Mouse (Mus musculus) liver, embryonic 14.5 days (tissue): Measurements from ENCODE around the gene Fgfr2. TPM values are rescaled to one million over a fixed set of nuclear protein-coding genes. Genes with fewer than 3 reads are reported as not detected.

Experiments
- ATAC-seq: fragments of 200-750 bp; cut with Nextera tagmentation; 2 replicates; pipeline ENCODE4 v1.8.0; 2017; ENCODE audit warnings: moderate number of reproducible peaks, mild to moderate bottlenecking, moderate library complexity; ENCODE audit not compliant: insufficient read depth
- DNase-seq, 3 experiments: peaks; one replicate each; pipeline ENCODE4 v3.0.0-alpha.2; 2012 to 2013; ENCODE audit warnings: low read depth in 3 of 3, low spot score in 3 of 3
- H3K27ac ChIP-seq: fragments of 300-500 bp; sonication (generic); 2 replicates; pipeline ENCODE4 v1.5.1; 2014; ENCODE audit warnings: moderate library complexity, mild to moderate bottlenecking, control low read depth, inconsistent platforms
- H3K27me3 ChIP-seq: fragments of 300-500 bp; sonication (generic); 2 replicates; pipeline ENCODE4 v1.6.1; 2014; ENCODE audit warnings: mild to moderate bottlenecking, low read length, moderate library complexity; ENCODE audit not compliant: control insufficient read depth, insufficient read depth
- H3K36me3 ChIP-seq: fragments of 300-500 bp; sonication (generic); replicated peaks from 2 replicates; pipeline ENCODE4 v1.6.1; 2014; ENCODE audit warnings: low read depth; ENCODE audit not compliant: control insufficient read depth, insufficient read depth
- H3K4me1 ChIP-seq, 2 experiments: fragments of 200-500 bp in 1 of 2; fragments of 300-500 bp in 1 of 2; sonication (generic) in 1 of 2; replicated peaks; 2 replicates each; pipeline ENCODE4 v1.6.1; 2012 to 2014; ENCODE audit warnings: antibody characterized with exemption in 1 of 2, inconsistent platforms in 1 of 2, low read length in 1 of 2; ENCODE audit not compliant: control insufficient read depth in 2 of 2, insufficient read depth in 2 of 2
- H3K4me2 ChIP-seq: fragments of 300-500 bp; sonication (generic); 2 replicates; pipeline ENCODE4 v1.6.1; 2014; ENCODE audit warnings: low read depth, mild to moderate bottlenecking, control low read depth, moderate library complexity
- H3K4me3 ChIP-seq, 2 experiments: fragments of 200-500 bp in 1 of 2; fragments of 300-500 bp in 1 of 2; sonication (generic) in 1 of 2; 2 replicates each; pipeline ENCODE4 v1.5.1; 2012 to 2014; ENCODE audit warnings: low read depth in 2 of 2, low read length in 2 of 2, mild to moderate bottlenecking in 2 of 2, control low read depth in 1 of 2, inconsistent platforms in 1 of 2, moderate library complexity in 1 of 2; ENCODE audit not compliant: insufficient read depth in 1 of 2
- H3K9ac ChIP-seq: fragments of 300-500 bp; sonication (generic); replicated peaks from 2 replicates; pipeline ENCODE4 v1.6.1; 2014; ENCODE audit warnings: mild to moderate bottlenecking, control low read depth, moderate library complexity
- H3K9me3 ChIP-seq: fragments of 300-500 bp; sonication (generic); 2 replicates; pipeline ENCODE4 v1.6.1; 2016; ENCODE audit warnings: low read length, mixed read lengths; ENCODE audit not compliant: control insufficient read depth
- CTCF ChIP-seq: IDR thresholded peaks from 2 replicates; pipeline ENCODE4 v1.5.1; 2016; ENCODE audit warnings: antibody characterized with exemption, low read depth, control low read depth
- EP300 ChIP-seq: IDR thresholded peaks from 2 replicates; pipeline ENCODE4 v1.6.1; 2016; ENCODE audit warnings: antibody characterized with exemption, low read depth
- WGBS: fragments of 180-500 bp; shearing (Covaris S2); extraction: QIAGEN DNeasy Blood & Tissue Kit; methylation state at CpG from one replicate; pipeline ENCODE4 v1.1.7; 2014; ENCODE audit not compliant: insufficient replicate concordance; 5-methylcytosine and 5-hydroxymethylcytosine counted together
- polyA plus RNA-seq, 2 experiments: library from polyadenylated mRNA; depleted of rRNA in 1 of 2; stranded (reverse) in 1 of 2; unstranded in 1 of 2; fragments of >200 nt; fragmentation: Nextera tagmentation in 1 of 2; extraction: Ambion mirVana in 1 of 2; gene quantifications; 2 replicates each; pipeline versions ENCODE4 v1.2.1 to v1.2.3; 2012 to 2014

Fgfr2 gene
- polyA plus RNA-seq, 2 experiments = 7.9 to 8.8 TPM

DNA sequence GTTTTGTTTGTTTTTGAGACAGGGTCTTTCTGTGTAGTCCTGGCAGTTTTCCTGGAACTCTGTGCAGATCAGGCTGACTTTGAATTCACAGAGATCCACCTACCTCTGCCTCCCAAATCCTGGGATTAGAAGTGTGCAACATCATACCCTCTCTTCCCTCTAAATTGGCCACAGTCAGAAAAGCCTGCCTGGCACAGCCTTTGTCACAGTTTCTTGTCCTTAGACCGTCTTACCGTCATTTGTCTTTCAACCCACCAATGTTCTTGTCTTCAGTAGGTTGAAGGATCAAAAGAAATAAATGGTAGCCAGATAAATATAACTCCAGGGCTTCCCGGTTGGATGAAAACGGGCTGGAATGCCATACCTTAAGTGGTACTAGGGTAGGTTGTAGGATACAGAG is 518.4 kb downstream of the Fgfr2 start:
- H3K27ac ChIP-seq = no peak overlapping the region
- no peak overlapping the region for H3K4me2 ChIP-seq
- WGBS = 67% methylated on average over 4 of the region's 4 CpGs
- no peak overlapping the region for H3K9ac ChIP-seq
- no peaks in the 10 kb centered on the region for H3K9me3 ChIP-seq
- H3K4me1 ChIP-seq = no peaks in the 10 kb centered on the region; a peak in 1 of 4 replicates
- no peak overlapping the region for H3K4me3 ChIP-seq
- ATAC-seq = no peak
- H3K36me3 ChIP-seq = no peaks in the 10 kb centered on the region
- no peak for TF ChIP-seq CTCF
- TF ChIP-seq EP300 = no peak
- DNase-seq = no peak
- H3K27me3 ChIP-seq = peaks cover 41% of the 10 kb centered on the region

DNA sequence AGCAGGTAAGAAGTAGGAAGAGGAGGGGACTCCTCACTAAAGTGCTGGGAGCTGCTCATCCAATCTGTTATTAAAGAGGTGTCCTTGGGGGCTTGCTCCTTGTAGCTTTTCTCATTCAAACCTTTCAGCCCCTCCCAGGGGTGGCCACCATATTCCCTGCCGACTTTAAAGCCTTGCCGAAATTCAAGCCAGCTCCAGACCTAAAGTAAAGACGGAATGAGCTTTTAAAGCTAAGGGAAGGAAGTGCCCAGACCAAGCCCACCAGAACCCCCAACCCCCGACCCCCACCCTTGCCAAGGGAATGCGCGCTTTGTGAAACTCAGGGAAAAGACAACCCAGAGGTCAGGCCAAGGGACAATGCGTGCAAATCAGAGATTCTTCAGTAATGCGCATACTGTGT is 522.2 kb downstream of the Fgfr2 start:
- peaks cover 77% of the 10 kb centered on the region for H3K27me3 ChIP-seq

DNA sequence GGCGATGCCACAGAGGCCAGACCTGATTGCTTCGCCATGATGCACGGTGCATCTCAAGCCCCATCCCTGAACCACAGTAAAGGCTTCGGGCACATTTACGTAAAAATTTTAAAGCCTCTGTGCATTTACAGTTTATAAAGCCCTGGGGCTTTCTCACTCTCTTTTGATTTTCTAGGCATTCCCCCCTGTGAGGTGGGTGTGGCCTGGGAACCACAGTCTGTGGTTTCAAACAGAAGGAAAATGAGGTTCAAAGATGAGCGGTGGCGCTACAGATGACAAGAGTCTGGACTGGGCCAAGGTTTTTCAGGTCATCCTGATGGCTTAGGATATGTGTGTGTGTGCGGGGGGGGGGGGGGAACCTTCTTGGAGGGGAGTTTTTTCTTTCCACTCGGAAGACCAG is 523.1 kb downstream of the Fgfr2 start:
- H3K9ac ChIP-seq = no peak overlapping the region
- ATAC-seq (no peak), DNase-seq (no peak)
- TF ChIP-seq EP300 (no peak), CTCF (no peak)
- H3K4me2 ChIP-seq = peak overlapping the region; percentile 16
- H3K27ac ChIP-seq = no peak overlapping the region
- WGBS = 2% methylated on average over 9 of the region's 9 CpGs
- no peak overlapping the region for H3K4me3 ChIP-seq
- peaks cover 78% of the 10 kb centered on the region for H3K27me3 ChIP-seq
- peaks cover under 1 to 12% of the 10 kb centered on the region in 2 experiments; a peak in 3 of 4 replicates for H3K4me1 ChIP-seq
- no peaks in the 10 kb centered on the region for H3K36me3 ChIP-seq
- no peaks in the 10 kb centered on the region for H3K9me3 ChIP-seq

More for the DNA sequence above, 522.2 kb downstream of the Fgfr2 start:
- H3K36me3 ChIP-seq = no peaks in the 10 kb centered on the region
- no peak overlapping the region for H3K4me2 ChIP-seq
- WGBS = 12% methylated on average over 8 of the region's 8 CpGs
- no peaks in the 10 kb centered on the region for H3K9me3 ChIP-seq
- H3K4me3 ChIP-seq = no peak overlapping the region
- no peak overlapping the region for H3K27ac ChIP-seq
- TF ChIP-seq EP300 (no peak), CTCF (no peak)
- DNase-seq (no peak), ATAC-seq (no peak)
- peaks cover 0 to 8% of the 10 kb centered on the region in 2 experiments; a peak in 3 of 4 replicates for H3K4me1 ChIP-seq
- no peak overlapping the region for H3K9ac ChIP-seq

DNA sequence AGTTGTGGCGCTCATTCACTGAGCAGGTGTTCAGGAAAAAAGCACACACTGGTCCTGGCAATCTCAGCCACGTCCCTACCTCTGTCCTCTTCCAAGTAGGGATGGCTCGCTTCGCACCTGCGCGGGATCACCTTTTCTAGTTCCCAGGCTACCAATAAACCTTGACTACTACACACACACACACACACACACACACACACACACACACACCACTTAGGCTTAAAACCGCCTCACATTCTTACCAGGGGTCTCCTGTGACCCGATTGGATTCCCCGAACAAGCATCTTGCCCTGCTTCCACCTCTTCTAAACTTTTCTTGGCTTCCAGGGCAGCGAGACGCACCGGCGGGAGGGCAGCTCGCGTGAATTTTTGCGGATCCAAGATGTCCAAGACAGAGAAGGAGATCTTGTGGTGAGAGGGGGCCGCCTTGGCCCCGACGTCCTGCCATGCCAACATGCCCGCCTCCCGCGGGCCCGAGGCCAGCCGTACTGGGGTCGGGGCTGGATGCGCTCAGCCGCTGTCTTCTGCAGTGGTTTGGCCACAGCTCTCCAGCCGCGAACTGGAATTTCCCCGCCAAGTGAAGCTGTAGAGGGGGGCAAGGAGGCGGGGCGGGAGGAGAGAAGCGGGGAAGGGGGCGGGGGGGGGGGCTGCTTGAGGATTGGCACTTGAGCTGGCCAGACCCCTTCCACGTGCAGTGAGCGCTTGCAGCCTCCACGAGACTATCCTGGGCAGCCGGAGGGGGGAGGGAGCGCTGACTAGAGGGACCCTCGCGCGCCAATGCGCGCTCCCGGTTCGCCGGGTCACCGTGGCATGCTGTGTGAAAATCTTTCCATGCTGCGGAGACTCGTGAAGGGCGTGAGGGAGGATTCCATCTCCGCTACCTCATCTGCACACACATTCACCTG is 523.8 kb downstream of the Fgfr2 start, which contains the start of gene Nkx1-2:
Nkx1-2 (minus strand) TSS at position 567 of the 905 bp plus-strand sequence.
- peaks cover 3 to 16% of the 10 kb centered on the region in 2 experiments; a peak in 3 of 4 replicates for H3K4me1 ChIP-seq
- no peak for DNase-seq
- no peak within 1 kb of the TSS for H3K4me3 ChIP-seq
- no peaks in the 10 kb centered on the region for H3K9me3 ChIP-seq
- TF ChIP-seq CTCF = no peak
- WGBS = 2% methylated on average over 51 of the region's 52 CpGs
- H3K9ac ChIP-seq = no peak within 1 kb of the TSS
- H3K27ac ChIP-seq = no peak within 1 kb of the TSS
- H3K36me3 ChIP-seq = no peaks in the 10 kb centered on the region
- H3K27me3 ChIP-seq = peaks cover 74% of the 10 kb centered on the region
- H3K4me2 ChIP-seq = peak within 1 kb of the TSS; percentile 16
- no peak for ATAC-seq

DNA sequence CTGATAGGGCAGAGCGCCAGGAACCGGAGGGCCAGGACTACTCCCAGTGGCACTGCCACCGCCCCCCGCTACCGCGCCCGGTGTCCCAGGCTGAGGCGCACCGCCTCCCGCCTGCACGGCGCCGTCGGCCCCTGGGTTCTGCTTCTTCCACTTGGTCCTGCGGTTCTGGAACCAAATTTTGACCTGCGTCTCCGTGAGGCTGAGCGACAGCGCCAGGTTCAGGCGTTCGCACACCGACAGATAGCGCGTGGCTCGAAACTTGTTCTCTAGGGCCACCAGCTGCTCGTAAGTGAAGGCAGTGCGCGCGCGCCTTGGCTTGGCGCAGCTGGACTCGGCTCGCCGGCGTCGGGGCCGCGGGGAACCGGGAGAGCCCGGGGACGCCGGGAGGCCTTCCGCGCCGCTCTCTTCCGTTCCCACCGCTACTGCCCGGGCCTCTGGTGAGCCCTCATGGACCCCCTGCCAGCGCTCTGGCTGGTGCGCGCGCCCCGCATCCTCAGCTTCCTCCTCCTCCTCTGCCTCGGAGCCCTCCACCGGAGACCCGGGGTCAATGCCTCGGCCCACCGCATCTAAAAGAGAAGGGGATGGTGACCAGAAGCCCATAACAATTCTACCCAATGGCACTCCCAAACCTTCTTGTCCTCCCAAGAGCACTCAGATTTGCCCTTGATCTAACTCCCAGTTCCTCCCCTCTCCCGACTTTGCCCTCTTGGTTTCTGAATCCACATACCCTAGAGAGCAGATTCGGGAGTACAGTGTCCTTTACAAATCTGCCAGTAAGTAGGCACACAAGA is 525.7 kb downstream of the Fgfr2 start:
- Histone ChIP-seq H3K9me3 (no peaks in the 10 kb centered on the region), H3K36me3 (no peaks in the 10 kb centered on the region), H3K4me1 (peaks cover 3 to 16% of the 10 kb centered on the region in 2 experiments; a peak in 3 of 4 replicates), H3K27ac (no peak overlapping the region), H3K9ac (no peak overlapping the region; the same call in 1 of the 2 replicates), H3K4me2 (peak overlapping the region; percentile 77), H3K27me3 (peaks cover 64% of the 10 kb centered on the region), H3K4me3 (peak overlapping the region; percentile 49 to 55)
- under 1% methylated on average over 50 of the region's 60 CpGs for WGBS
- TF ChIP-seq CTCF (no peak), EP300 (no peak)
- DNase-seq = no peak
- peak; percentile 60; the same call in 1 of the 2 replicates for ATAC-seq
